Mouse (Mus musculus) liver, embryonic 14.5 days (tissue): ENCODE data around the gene 1700037H04Rik.

ENCODE experiments used
- CTCF ChIP-seq: IDR thresholded peaks from 2 replicates; pipeline ENCODE4 v1.5.1; 2016; ENCODE audit warnings: antibody characterized with exemption, low read depth, control low read depth
- EP300 ChIP-seq: IDR thresholded peaks from 2 replicates; pipeline ENCODE4 v1.6.1; 2016; ENCODE audit warnings: antibody characterized with exemption, low read depth

- TF ChIP-seq CTCF (no peak), EP300 (no peak)
Observed at GRCm38 (mm10) chr2:131139886-131140532, 19.9 kb downstream of the 1700037H04Rik start.
